Mouse (Mus musculus) bone marrow, adult 2 months (tissue): ENCODE results near the gene Disp1.

Source experiments
- CTCF ChIP-seq: fragments of 200-500 bp; IDR thresholded peaks from 2 replicates; pipeline ENCODE4 v1.5.1; 2011; ENCODE audit warnings: low read length, control low read depth; ENCODE audit not compliant: control insufficient read depth, insufficient read depth
- POLR2A ChIP-seq: fragments of 200-500 bp; IDR thresholded peaks from 2 replicates; pipeline ENCODE4 v1.6.1; 2011; ENCODE audit warnings: low read depth, mild to moderate bottlenecking, control low read depth, low read length, borderline replicate concordance; ENCODE audit not compliant: control insufficient read depth

DNA sequence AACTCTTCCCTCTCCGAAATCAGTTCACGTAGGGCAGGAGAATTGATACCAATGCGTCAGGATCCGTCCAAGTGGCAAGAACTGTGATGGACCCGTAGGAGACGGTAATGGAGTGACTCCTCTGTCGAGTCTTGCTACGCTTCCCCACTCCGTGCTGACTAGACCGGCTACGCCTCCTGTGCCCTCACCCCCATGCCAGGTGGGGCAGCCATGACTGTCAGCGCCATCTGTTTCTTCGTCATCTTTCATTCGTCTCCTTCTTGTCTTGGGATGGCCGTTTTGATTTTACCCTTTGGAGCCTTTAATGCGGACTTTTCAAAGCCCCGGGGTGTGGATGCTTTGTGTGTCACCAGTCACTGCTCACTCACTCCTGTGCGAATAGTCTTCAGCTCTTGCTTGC, 26.6 kb downstream of the Disp1 start:
- TF ChIP-seq CTCF (no peak), POLR2A (no peak)
